Mouse (Mus musculus) lung, adult 2 months (tissue): ENCODE results near the gene Otop3.

Experiments
- CTCF ChIP-seq: fragments of 200-500 bp; IDR thresholded peaks from 2 replicates; pipeline ENCODE4 v1.5.1; 2011; ENCODE audit warnings: mild to moderate bottlenecking, low read length, control low read depth; ENCODE audit not compliant: insufficient read depth
- POLR2A ChIP-seq: fragments of 200-500 bp; IDR thresholded peaks from 2 replicates; pipeline ENCODE4 v1.6.1; 2011; ENCODE audit warnings: low read depth, mild to moderate bottlenecking, control low read depth, low read length, borderline replicate concordance; ENCODE audit errors: extremely low read depth

GRCm38 (mm10) chr11:115377254-115377653 is 42.7 kb downstream of the Otop3 start:
- TF ChIP-seq CTCF (no peak), POLR2A (no peak)
